Mouse (Mus musculus): ENCODE results near the gene Olfr460. TPM values are rescaled to one million over a fixed set of nuclear protein-coding genes. Genes with fewer than 3 reads are reported as not detected.
"Not testable (repeated sequence)": the region's sequence is repeated elsewhere in the genome, so short reads cannot be mapped to it uniquely, and the experiment has no call there.

Gene Olfr460
- polyA plus RNA-seq (2015; fragmentation: Nextera tagmentation; extraction: Ambion mirVana), result not detected in 2 replicates

- no peak for DNase-seq (ENCODE audit: low spot score)
These were observed at the start of gene Olfr460 for GRCm38 (mm10) chr6:40569187-40569586. Gene Olfr460 (plus strand): TSS chr6:40569487.

GRCm38 (mm10) chr6:40544690-40545089 lies 24.6 kb upstream of the Olfr460 start:
- no peak for DNase-seq (ENCODE audit: low spot score)

DNA sequence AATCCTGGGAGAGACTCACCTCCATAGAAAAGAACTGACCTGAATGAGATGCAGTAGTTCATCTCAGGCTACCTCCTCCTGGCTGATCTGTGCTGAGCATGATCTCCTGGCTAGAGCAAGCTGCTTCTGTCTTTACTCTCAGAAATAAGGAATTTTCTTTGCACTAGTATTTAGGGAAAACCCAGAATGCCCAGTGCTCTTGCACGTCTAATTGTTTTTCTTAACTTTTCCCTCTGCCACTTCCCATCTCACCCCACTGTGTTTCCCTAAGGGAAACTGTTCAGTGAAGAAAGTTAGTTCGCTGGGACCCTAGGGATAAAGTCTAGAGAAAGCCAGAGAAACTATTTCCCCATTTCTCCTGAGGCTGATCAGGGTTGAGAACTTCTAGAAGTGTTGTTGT lies 14.3 kb upstream of the Olfr460 start, which contains the start of gene Olfr461:
Gene Olfr461, minus strand, starts transcription at position 101 of the 400 bp plus-strand sequence.
- DNase-seq (ENCODE audit: low spot score), result no peak

GRCm38 (mm10) chr6:40573618-40574017 lies 4.3 kb downstream of the Olfr460 start:
- DNase-seq (ENCODE audit: low spot score), result no peak

- no peak for DNase-seq (ENCODE audit: low spot score)
These were observed 7.0 kb downstream of the Olfr460 start for GRCm38 (mm10) chr6:40576305-40576704.

GRCm38 (mm10) chr6:40584336-40584735 lies 15.0 kb downstream of the Olfr460 start:
- DNase-seq (ENCODE audit: low spot score), result no peak

DNA sequence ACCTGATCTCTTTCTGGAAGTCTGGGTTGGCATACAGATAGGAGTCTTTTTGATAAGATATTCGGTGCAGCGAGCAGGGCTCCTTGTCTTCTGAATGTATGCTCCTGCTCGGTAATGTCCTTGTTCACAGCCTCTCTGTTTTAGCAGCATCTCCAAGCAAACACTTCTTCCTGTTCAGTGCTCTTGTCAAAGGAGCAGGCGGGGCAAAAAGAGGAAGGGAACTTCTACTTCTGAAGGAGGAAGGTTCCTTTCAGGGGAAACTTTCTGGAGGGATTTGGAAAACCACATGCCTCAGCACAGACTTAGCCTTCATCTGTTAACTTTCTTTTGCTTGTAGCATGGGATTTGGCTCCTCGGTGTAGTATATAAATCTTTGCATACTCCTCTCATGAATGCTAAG lies 16.4 kb downstream of the Olfr460 start, which contains the start of gene Clec5a:
Gene Clec5a, minus strand, starts transcription at position 177 of the 400 bp plus-strand sequence.
- no peak for DNase-seq (ENCODE audit: low spot score)

- DNase-seq (ENCODE audit: low spot score), result no peak
These were observed 19.1 kb downstream of the Olfr460 start for GRCm38 (mm10) chr6:40588346-40588745.

GRCm38 (mm10) chr6:40594804-40595550 lies 25.7 kb downstream of the Olfr460 start:
- no peak for DNase-seq (ENCODE audit: low spot score)

DNA sequence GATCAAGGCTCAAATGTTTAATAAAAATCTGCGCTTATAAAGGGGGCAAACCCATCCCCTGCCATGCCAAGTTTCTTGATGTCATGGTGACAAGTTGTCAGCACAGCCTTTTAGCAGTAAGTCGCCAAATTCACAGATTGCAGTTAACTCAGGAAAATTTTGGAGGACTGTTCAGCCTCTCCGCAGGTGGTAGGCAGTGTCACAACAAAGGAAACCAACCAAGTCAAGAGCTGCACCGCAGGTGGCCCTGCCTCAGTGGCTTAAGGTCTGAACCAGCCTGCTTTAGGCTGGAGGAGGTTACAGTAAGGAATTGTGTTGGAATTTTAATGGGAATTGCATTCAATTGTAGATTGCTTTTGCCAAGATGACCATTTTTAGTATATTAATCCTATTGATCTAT lies 29.3 kb downstream of the Olfr460 start:
- DNase-seq (ENCODE audit: low spot score), result not testable (repeated sequence)

- DNase-seq (ENCODE audit: low spot score), result no peak
These were observed 38.1 kb downstream of the Olfr460 start for GRCm38 (mm10) chr6:40607431-40607830.

DNA sequence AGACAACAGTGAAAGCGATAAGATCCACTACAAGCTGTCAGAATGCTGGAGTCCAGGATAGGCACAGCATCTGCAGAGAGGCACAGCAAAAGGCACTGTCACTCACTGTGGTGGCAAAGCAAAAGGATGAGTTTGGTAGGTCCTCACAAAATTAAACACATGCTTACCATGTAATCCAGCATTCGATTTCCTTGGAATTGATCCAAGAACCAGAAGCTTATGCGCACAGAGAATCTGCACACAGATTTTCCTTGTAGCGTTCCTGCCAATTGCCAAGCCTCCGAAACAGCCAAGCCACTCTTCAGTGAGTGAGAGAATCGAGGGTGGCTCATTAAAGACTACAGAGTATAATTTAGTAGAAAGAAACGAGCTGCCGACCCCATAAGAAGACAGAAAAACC lies 41.0 kb downstream of the Olfr460 start:
- DNase-seq (ENCODE audit: low spot score), result no peak

GRCm38 (mm10) chr6:40613260-40613852 lies 44.1 kb downstream of the Olfr460 start, which contains the start of gene Tas2r138:
Gene Tas2r138 (minus strand): TSS chr6:40613310.
- no peak for DNase-seq (ENCODE audit: low spot score)

DNA sequence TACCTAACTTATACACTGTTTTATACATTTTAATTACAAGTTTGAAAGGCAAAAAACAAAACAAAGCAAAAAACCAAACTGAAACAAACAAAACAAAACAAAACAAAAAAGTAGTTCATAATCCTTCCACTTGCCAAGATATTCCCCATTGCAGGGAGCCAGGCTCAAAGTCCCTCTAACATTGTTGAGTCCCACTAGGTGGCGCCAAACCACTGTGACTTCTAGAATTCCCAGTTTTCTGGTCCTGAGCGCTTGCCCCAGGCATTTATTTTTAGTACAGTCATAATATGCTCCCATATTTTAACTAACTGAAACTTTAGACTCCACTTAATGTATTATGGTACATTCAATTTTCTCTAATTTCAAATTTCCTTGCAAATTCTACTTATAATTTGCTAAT lies 48.7 kb downstream of the Olfr460 start:
- peak; percentile 8 for DNase-seq (ENCODE audit: low spot score)

Other genes starting within 250 kb of the Olfr460 start
- 41.5 and 45.2 TPM in 2 replicates for gene Agk, start 244.3 kb upstream of the Olfr460 start, polyA plus RNA-seq (2015; fragmentation: Nextera tagmentation; extraction: Ambion mirVana)
- 16.0 and 17.6 TPM in 2 replicates for gene E330009J07Rik, start 133.4 kb upstream of the Olfr460 start, polyA plus RNA-seq (2015; fragmentation: Nextera tagmentation; extraction: Ambion mirVana)
- 0.31 and 0.35 TPM in 2 replicates for gene Wee2, start 130.4 kb upstream of the Olfr460 start, polyA plus RNA-seq (2015; fragmentation: Nextera tagmentation; extraction: Ambion mirVana)
- gene Ssbp1, start 98.1 kb upstream of the Olfr460 start, polyA plus RNA-seq (2015; fragmentation: Nextera tagmentation; extraction: Ambion mirVana), result 190 and 207 TPM in 2 replicates
- gene Tas2r137, start 78.3 kb upstream of the Olfr460 start, polyA plus RNA-seq (2015; fragmentation: Nextera tagmentation; extraction: Ambion mirVana), result not detected in 2 replicates
- 0.13 and 0.17 TPM in 2 replicates for gene Tas2r108, start 76.0 kb upstream of the Olfr460 start, polyA plus RNA-seq (2015; fragmentation: Nextera tagmentation; extraction: Ambion mirVana)
- 0.15 TPM in 1 of 2 replicates, not detected in the other for gene Prss37, start 50.0 kb upstream of the Olfr460 start, polyA plus RNA-seq (2015; fragmentation: Nextera tagmentation; extraction: Ambion mirVana)
- 0.22 TPM in 1 of 2 replicates, not detected in the other for gene Olfr461, start 14.4 kb upstream of the Olfr460 start, polyA plus RNA-seq (2015; fragmentation: Nextera tagmentation; extraction: Ambion mirVana)
- gene Clec5a, start 16.3 kb downstream of the Olfr460 start, polyA plus RNA-seq (2015; fragmentation: Nextera tagmentation; extraction: Ambion mirVana), result 1.1 and 1.2 TPM in 2 replicates
- gene Tas2r138, start 43.8 kb downstream of the Olfr460 start, polyA plus RNA-seq (2015; fragmentation: Nextera tagmentation; extraction: Ambion mirVana), result 0.13 TPM in 1 of 2 replicates, not detected in the other
- gene Mgam, start 59.3 kb downstream of the Olfr460 start, polyA plus RNA-seq (2015; fragmentation: Nextera tagmentation; extraction: Ambion mirVana), result 1.1 and 1.2 TPM in 2 replicates